Mouse (Mus musculus) heart, embryonic 15.5 days (tissue): ENCODE results near the gene Gpx4. TPM values are rescaled to one million over a fixed set of nuclear protein-coding genes. Genes with fewer than 3 reads are reported as not detected.

Experiments
- ATAC-seq: fragments of 200-750 bp; cut with Nextera tagmentation; replicated peaks from 2 replicates; pipeline ENCODE4 v1.8.0; 2017; ENCODE audit warnings: low read depth, moderate TSS enrichment; ENCODE audit not compliant: insufficient number of reproducible peaks, insufficient read depth, low FRiP score
- H3K27ac ChIP-seq: fragments of 300-500 bp; sonication (generic); 2 replicates; pipeline ENCODE4 v1.5.1; 2015; ENCODE audit warnings: mild to moderate bottlenecking, inconsistent platforms
- H3K27me3 ChIP-seq: fragments of 300-500 bp; sonication (generic); 2 replicates; pipeline ENCODE4 v1.6.1; 2015; ENCODE audit warnings: inconsistent platforms
- H3K36me3 ChIP-seq: fragments of 300-500 bp; sonication (generic); 2 replicates; pipeline ENCODE4 v1.6.1; 2015; ENCODE audit warnings: mild to moderate bottlenecking, inconsistent platforms
- H3K4me1 ChIP-seq: fragments of 300-500 bp; sonication (generic); replicated peaks from 2 replicates; pipeline ENCODE4 v1.6.1; 2015; ENCODE audit warnings: inconsistent platforms
- H3K4me2 ChIP-seq: fragments of 300-500 bp; sonication (generic); 2 replicates; pipeline ENCODE4 v1.6.1; 2015; ENCODE audit warnings: inconsistent platforms, mild to moderate bottlenecking, moderate library complexity
- H3K4me3 ChIP-seq: fragments of 300-500 bp; sonication (generic); 2 replicates; pipeline ENCODE4 v1.5.1; 2015; ENCODE audit warnings: mild to moderate bottlenecking, inconsistent platforms
- H3K9ac ChIP-seq: fragments of 300-500 bp; sonication (generic); 2 replicates; pipeline ENCODE4 v1.6.1; 2015; ENCODE audit warnings: mild to moderate bottlenecking, inconsistent platforms
- H3K9me3 ChIP-seq: fragments of 300-500 bp; sonication (generic); replicated peaks from 2 replicates; pipeline ENCODE4 v1.6.1; 2016; ENCODE audit warnings: inconsistent platforms
- WGBS: fragments of 180-500 bp; shearing (Covaris S2); methylation state at CpG from one replicate; pipeline ENCODE4 v1.1.7; 2015; ENCODE audit warnings: mixed read lengths; 5-methylcytosine and 5-hydroxymethylcytosine counted together
- polyA plus RNA-seq: library from polyadenylated mRNA; unstranded; fragments of >200 nt; fragmentation: Nextera tagmentation; extraction: Ambion mirVana; gene quantifications from 2 replicates; pipeline ENCODE4 v1.2.1, GENCODE M21; 2015

The Gpx4 gene
- polyA plus RNA-seq, 1 experiment from 2014 or later: 658 TPM

DNA sequence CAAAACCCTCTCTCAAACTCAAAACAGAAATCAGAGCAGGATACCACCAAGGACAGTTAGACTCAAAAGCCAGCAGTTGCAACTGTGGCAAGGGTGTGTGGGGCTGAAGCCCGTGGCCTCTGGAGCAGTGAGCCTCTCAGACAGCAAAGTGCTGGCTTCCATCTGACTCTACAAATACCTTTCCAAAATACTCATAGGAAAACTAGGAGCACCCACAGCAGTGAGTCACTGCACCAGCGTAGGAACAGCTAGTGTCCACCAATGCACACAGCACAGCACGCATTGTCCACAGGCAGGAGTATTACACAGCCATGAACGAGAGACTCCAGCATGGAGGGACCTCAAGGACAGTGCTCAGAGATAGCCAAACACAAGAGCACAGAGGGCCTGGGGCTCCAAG is 29.4 kb downstream of the Gpx4 start:
- ATAC-seq: no peak
- Histone ChIP-seq H3K9ac (no peak overlapping the region), H3K27ac (no peak overlapping the region)

DNA sequence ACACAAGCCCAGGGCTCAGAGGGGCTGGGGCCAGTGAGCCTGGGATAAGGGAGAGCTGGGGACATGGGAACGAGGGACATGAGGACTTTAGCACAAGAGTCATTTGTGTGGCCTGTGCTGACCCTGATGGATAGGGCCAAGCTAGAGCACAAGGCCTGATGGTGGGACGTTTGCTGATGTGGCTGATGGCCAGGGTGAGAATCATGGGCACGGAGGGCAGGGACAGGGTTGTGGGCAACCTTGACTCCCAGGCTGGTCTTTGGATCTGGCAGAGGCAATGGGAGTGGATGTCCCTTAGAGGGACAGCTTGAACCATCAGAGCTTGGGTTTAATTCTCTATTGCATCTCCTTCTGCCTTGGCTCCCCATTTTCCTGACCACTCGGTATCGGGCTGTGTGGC is 30.3 kb downstream of the Gpx4 start:
- peaks cover 34% of the 10 kb centered on the region for H3K4me1 ChIP-seq
- H3K4me2 ChIP-seq: no peak overlapping the region
- no peak for ATAC-seq
- H3K9me3 ChIP-seq: no peaks in the 10 kb centered on the region
- H3K4me3 ChIP-seq: no peak overlapping the region
- 88% methylated on average over 5 of the region's 5 CpGs for WGBS
- H3K9ac ChIP-seq: no peak overlapping the region
- H3K36me3 ChIP-seq: peaks cover 27% of the 10 kb centered on the region
- H3K27ac ChIP-seq: no peak overlapping the region
- no peaks in the 10 kb centered on the region for H3K27me3 ChIP-seq

More for the DNA sequence above, 29.4 kb downstream of the Gpx4 start:
- Histone ChIP-seq H3K4me2 (no peak overlapping the region), H3K9me3 (no peaks in the 10 kb centered on the region), H3K36me3 (peaks cover 18% of the 10 kb centered on the region), H3K4me3 (no peak overlapping the region), H3K27me3 (no peaks in the 10 kb centered on the region), H3K4me1 (peaks cover 43% of the 10 kb centered on the region)
- 92% methylated on average over 4 of the region's 4 CpGs for WGBS

DNA sequence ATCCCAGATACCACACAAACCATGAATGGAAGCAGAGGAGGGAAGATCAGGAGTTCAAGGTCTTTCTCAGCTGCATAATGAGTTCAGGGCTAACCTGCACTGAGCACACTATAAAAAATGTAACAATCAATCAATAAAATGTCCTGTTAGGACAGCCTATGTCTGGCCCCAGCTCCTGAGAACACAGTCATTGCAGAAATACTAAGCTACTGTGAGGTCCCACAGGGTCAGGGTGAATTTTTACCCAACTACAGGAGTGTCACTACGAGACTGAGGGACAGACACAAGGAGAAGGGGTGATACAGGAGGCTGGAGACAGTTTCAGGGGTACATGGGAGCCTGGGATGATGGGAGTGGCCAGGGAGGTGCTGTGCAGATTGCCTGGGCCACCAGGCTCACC is 31.4 kb downstream of the Gpx4 start:
- no peaks in the 10 kb centered on the region for H3K27me3 ChIP-seq
- no peak overlapping the region for H3K9ac ChIP-seq
- H3K4me3 ChIP-seq: no peak overlapping the region
- H3K27ac ChIP-seq: no peak overlapping the region
- H3K9me3 ChIP-seq: no peaks in the 10 kb centered on the region
- H3K4me2 ChIP-seq: no peak overlapping the region
- peaks cover 38% of the 10 kb centered on the region for H3K36me3 ChIP-seq
- WGBS: 96% methylated on average over 1 of the region's 1 CpGs
- no peak for ATAC-seq
- H3K4me1 ChIP-seq: peaks cover 24% of the 10 kb centered on the region

DNA sequence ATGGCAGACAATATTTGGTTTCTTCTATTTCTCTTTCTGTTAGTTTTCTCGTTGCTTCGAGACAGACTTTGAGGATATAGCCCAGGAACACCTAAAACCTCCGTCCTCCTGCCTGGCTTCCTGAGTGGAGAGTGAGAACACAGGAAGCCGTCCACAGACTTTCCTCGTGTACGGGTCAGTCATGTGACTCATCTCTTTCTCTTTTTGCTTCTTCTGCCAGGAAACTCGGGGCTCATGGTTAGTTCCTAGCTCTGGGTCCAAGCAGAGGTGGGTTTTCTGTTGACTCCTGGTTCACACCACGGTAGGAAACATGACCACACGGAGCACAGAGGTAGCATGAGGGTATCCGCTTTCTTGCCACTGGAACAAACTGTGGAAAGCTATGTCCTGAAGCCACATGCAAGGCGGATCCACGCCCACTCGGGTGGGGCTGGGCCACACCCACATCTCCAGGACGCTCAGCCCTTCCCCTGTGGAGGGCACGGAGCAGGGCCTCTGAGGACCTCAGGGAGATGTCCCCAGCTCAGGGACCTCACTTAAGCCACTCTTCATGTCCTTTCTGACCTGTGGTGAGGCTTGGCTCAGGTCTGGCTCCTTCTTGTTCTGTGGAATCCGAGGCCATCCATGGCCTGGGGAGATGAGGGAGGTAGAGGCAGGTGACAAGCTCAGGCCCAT is 33.6 kb downstream of the Gpx4 start:
- Histone ChIP-seq H3K9ac (no peak overlapping the region), H3K4me1 (peaks cover 24% of the 10 kb centered on the region), H3K9me3 (no peaks in the 10 kb centered on the region), H3K36me3 (peaks cover 47% of the 10 kb centered on the region), H3K27ac (no peak overlapping the region), H3K27me3 (no peaks in the 10 kb centered on the region), H3K4me3 (no peak overlapping the region), H3K4me2 (no peak overlapping the region)
- WGBS: 76% methylated on average over 16 of the region's 16 CpGs
- ATAC-seq: no peak

DNA sequence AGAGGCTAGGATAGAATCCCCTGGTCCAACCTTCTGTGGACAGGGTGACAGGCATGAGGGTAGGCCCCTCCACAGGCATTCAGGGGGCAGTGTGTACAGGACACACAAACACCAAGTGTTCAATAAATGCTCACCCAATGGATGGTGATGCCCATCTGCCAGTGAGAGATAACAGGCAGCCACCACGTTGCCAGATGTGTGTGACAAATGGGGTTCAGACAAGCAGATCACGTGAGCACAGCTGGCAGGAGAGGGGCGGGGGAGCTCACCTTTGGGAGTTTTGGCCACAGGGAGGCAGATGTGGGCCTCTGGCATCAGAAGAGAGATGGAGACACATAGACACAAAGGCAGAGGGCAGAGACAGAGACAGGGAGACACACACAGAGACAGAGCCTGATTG is 34.1 kb downstream of the Gpx4 start:
- H3K4me2 ChIP-seq: no peak overlapping the region
- ATAC-seq: no peak
- peaks cover 47% of the 10 kb centered on the region for H3K36me3 ChIP-seq
- no peaks in the 10 kb centered on the region for H3K9me3 ChIP-seq
- H3K4me3 ChIP-seq: no peak overlapping the region
- H3K4me1 ChIP-seq: peaks cover 25% of the 10 kb centered on the region
- 74% methylated on average over 3 of the region's 3 CpGs for WGBS
- no peaks in the 10 kb centered on the region for H3K27me3 ChIP-seq
- H3K9ac ChIP-seq: no peak overlapping the region
- H3K27ac ChIP-seq: no peak overlapping the region

DNA sequence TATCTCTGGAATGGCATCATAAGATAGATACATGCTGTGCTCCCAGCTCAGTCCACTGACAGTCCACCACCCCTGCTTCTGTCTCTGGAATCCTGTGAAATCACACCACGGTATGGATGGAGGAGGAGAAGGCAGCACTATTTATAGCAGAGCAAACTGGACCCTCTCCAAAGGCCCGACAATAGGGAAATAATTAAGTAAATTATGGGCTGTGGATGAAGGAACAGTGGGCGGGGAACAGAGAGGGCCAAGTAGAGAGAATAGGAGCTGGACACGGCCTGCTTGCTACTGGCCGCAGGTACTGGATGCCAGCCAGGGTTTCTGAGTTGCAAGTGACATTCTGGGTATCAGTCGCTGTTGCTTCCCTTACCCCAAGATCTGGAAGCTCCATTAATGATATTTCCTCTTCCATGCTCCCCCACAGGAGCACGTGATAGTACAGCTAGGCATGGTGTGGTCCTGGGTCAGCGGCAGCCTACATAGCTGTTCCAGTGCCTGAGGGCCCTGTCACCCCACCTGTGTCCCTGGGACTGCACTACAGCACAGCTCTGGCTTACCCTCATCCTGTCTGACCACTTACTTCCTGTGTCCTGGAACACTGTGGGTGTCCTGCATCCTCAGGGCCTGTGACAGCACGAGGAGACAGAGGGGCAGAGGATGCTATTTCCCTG is 38.0 kb downstream of the Gpx4 start:
- WGBS: 29% methylated on average over 9 of the region's 9 CpGs
- peaks cover 39% of the 10 kb centered on the region for H3K4me1 ChIP-seq
- peak overlapping the region; percentile 34; the same call in 1 of the 2 replicates for H3K9ac ChIP-seq
- no peak overlapping the region for H3K4me3 ChIP-seq
- H3K36me3 ChIP-seq: peaks cover 38% of the 10 kb centered on the region
- H3K9me3 ChIP-seq: no peaks in the 10 kb centered on the region
- no peaks in the 10 kb centered on the region for H3K27me3 ChIP-seq
- peak overlapping the region; percentile 79 for H3K27ac ChIP-seq
- peak overlapping the region; percentile 27 for H3K4me2 ChIP-seq
- ATAC-seq: peak; percentile 51

DNA sequence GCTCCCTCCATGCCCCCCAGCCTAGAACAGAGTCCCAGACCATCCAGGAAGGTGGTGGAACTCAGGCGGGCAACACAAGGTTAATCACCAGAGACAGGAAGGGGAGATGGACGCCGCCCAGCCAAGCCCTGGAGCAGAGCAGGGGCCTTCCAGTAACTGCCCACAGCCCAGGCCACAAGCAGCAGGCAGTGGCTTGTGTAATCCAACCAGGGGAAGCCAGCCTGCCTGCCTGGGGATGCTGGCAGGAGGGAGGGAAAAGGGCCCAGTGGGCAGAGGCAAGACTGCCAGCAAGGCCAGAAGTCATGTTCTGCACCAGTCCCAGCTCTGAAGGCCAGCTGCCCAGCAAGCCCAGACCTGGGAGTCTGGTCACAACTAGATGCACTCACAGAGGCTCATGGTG is 39.9 kb downstream of the Gpx4 start:
- Histone ChIP-seq H3K9ac (no peak overlapping the region), H3K9me3 (no peaks in the 10 kb centered on the region), H3K4me2 (no peak overlapping the region), H3K4me1 (peaks cover 38% of the 10 kb centered on the region), H3K27me3 (no peaks in the 10 kb centered on the region), H3K27ac (peak overlapping the region; percentile 18), H3K4me3 (no peak overlapping the region), H3K36me3 (peaks cover 25% of the 10 kb centered on the region)
- 0 out of 2 replicates have a peak, but pooled peaks have one; percentile 7 for ATAC-seq
- 52% methylated on average over 3 of the region's 3 CpGs for WGBS

DNA sequence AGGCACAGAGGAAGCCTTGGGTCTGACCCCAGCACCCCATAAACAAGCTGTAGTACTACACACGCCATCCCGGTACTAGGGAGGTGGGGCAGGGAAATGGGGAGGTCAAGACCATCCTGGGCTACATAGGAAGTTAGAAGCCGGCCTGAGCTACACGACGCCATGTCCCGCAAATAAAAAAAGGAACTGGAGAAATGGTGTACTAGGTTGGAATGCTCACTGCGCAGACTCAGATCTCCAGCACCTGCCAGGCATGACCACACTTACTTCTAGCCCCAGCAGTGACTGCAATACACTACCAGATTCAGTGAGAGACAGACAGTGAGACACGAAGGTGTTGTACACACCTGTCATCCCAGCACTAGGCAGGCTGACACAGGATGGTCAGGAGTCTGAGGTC is 40.5 kb downstream of the Gpx4 start:
- Histone ChIP-seq H3K27ac (no peak overlapping the region), H3K4me3 (no peak overlapping the region), H3K9me3 (no peaks in the 10 kb centered on the region), H3K9ac (no peak overlapping the region), H3K27me3 (no peaks in the 10 kb centered on the region), H3K36me3 (peaks cover 18% of the 10 kb centered on the region), H3K4me2 (no peak overlapping the region), H3K4me1 (peaks cover 38% of the 10 kb centered on the region)
- no peak for ATAC-seq
- WGBS: 83% methylated on average over 8 of the region's 8 CpGs

DNA sequence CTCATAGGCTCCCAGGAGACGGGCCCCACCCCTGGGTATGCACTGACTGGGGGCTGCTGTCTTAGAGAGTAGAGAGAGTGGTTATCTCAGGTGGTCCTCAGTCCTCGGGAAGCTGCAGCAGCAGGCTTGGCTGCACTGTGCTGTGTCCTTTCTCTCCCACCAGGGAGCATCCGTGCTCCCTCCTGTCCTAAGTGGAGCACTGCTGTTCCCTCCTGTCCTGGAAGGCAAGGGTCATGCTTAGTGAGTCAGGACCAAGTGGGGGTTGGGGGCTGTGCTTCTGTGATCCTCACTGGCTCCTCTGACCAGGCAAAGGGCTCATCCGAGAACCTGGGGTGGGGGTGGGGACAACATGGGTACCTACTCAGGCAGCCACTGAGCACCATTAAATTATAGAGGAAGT is 42.2 kb downstream of the Gpx4 start:
- Histone ChIP-seq H3K4me2 (no peak overlapping the region), H3K4me1 (peaks cover 46% of the 10 kb centered on the region), H3K9ac (no peak overlapping the region), H3K36me3 (0 out of 2 replicates have a peak, but pooled peaks cover 2% of the 10 kb centered on the region), H3K4me3 (no peak overlapping the region), H3K9me3 (no peaks in the 10 kb centered on the region), H3K27me3 (no peaks in the 10 kb centered on the region), H3K27ac (no peak overlapping the region)
- WGBS: 52% methylated on average over 4 of the region's 4 CpGs
- ATAC-seq: no peak

DNA sequence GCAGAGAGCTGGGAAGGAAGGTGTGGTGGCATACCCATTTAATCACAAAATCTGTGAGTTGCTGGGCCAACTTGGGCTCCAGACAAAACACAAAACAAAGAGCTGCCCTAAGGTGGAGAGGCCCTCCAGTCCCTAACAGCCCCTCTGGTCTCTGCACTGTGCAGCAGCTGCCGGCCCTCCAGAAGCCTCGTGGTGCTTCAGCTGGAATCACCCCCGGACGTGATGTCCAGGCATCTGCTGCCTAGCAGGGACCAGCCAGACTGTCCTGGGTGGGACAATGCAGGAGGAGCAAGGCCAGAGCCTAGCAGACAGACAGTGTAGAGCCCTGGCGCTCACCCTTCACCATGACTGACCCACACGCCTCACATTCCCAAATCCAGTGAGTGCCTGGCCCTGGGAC is 44.6 kb downstream of the Gpx4 start:
- Histone ChIP-seq H3K36me3 (no peaks in the 10 kb centered on the region), H3K27ac (no peak overlapping the region), H3K27me3 (no peaks in the 10 kb centered on the region), H3K4me1 (peaks cover 50% of the 10 kb centered on the region), H3K4me3 (no peak overlapping the region), H3K4me2 (no peak overlapping the region), H3K9me3 (no peaks in the 10 kb centered on the region), H3K9ac (no peak overlapping the region)
- WGBS: 73% methylated on average over 6 of the region's 6 CpGs
- ATAC-seq: no peak

DNA sequence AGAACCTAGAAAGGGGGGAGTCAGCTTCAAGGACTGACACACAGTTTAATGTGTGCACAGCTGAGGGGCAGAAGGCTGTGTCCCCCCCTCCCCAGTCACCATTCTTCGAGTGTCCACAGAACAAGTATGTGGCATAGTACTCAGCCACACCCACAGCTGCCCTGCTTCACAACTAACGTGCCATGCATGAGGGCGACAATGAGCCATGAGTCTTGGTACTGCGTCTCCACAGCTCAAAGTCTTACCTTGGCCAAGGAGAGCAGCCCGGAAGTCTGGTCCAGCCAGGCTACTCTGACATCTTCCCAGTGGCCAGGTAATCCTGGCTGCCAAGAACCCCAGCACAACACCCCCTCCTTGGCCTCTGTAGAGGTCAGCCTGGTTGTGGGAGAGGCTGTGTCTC is 45.7 kb downstream of the Gpx4 start:
- Histone ChIP-seq H3K9me3 (no peaks in the 10 kb centered on the region), H3K9ac (no peak overlapping the region), H3K27ac (no peak overlapping the region), H3K4me2 (no peak overlapping the region), H3K4me1 (peaks cover 55% of the 10 kb centered on the region), H3K27me3 (no peaks in the 10 kb centered on the region), H3K36me3 (no peaks in the 10 kb centered on the region), H3K4me3 (no peak overlapping the region)
- 84% methylated on average over 5 of the region's 5 CpGs for WGBS
- no peak for ATAC-seq

DNA sequence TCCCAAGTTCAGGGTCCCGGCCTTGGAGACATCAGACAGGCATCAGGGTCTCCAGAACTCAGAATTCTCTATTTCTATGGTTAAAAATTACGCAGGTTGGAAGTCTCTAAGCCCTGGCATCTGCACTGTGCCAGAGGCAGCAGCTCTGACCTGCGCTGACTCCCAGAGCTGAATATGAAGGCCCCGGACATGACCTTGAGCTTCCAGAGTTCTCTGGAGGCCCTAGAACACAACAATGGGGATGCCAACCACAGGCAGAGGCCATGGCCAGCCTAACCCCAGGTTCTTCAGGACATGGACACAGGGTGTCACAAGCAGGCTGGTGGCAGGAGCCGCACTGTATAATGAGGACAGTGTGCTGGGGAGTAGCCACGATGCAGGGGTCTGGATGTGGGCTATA is 47.1 kb downstream of the Gpx4 start:
- Histone ChIP-seq H3K27me3 (no peaks in the 10 kb centered on the region), H3K9me3 (no peaks in the 10 kb centered on the region), H3K27ac (no peak overlapping the region), H3K36me3 (no peaks in the 10 kb centered on the region), H3K4me2 (no peak overlapping the region), H3K4me1 (peaks cover 58% of the 10 kb centered on the region), H3K4me3 (no peak overlapping the region), H3K9ac (no peak overlapping the region)
- no peak for ATAC-seq
- WGBS: 85% methylated on average over 6 of the region's 6 CpGs
